Mouse (Mus musculus): ENCODE measurements around the gene Nalcn.

- TF ChIP-seq CTCF (IDR thresholded peaks at IDR 0.05 in 2 of 3, conservative IDR thresholded peaks at IDR 0.05 in 1 of 3; ENCODE audit: control insufficient read depth in 1 of 3, insufficient read depth in 1 of 3, low read depth in 2 of 3, low read length in 3 of 3, poor library complexity in 1 of 3, severe bottlenecking in 1 of 3) (peak in 1 of 3 experiments; percentile 45; a peak in 2 of 6 replicates), USF1 (IDR thresholded peaks at IDR 0.05; ENCODE audit: low read depth, low read length) (no peak), MAX (IDR thresholded peaks at IDR 0.05; ENCODE audit: low read length) (no peak), USF2 (IDR thresholded peaks at IDR 0.05; ENCODE audit: borderline replicate concordance in 1 of 2, insufficient read depth in 1 of 2, low read depth in 1 of 2, low read length in 2 of 2) (no peak), NRF1 (IDR thresholded peaks at IDR 0.05; ENCODE audit: insufficient read depth, low read depth, low read length, poor library complexity, severe bottlenecking) (no peak), POLR2A (IDR thresholded peaks at IDR 0.05; ENCODE audit: control insufficient read depth in 1 of 2, insufficient read depth in 1 of 2, low read depth in 1 of 2, low read length in 2 of 2, poor library complexity in 1 of 2) (no peak), ETS1 (IDR thresholded peaks at IDR 0.05; ENCODE audit: low read depth, low read length) (no peak), EP300 (IDR thresholded peaks at IDR 0.05; ENCODE audit: low read depth in 1 of 2, low read length in 2 of 2) (no peak), POLR2AphosphoS5 (IDR thresholded peaks at IDR 0.05; ENCODE audit: borderline replicate concordance, low read depth, low read length) (no peak), ZC3H11A (IDR thresholded peaks at IDR 0.05; ENCODE audit: low read depth, low read length) (peak; percentile 36), GABPA (IDR thresholded peaks at IDR 0.05; ENCODE audit: low read depth, low read length) (no peak), E2F4 (IDR thresholded peaks at IDR 0.05; ENCODE audit: borderline replicate concordance, low read depth, low read length) (no peak)
Measured at GRCm38 (mm10) chr14:123272121-123272520, 354.8 kb downstream of the Nalcn start.
